Mouse (Mus musculus): Measurements from ENCODE around the gene Gm1043.
A peak's percentile ranks its signal among the peaks of the same experiment; 100 is the strongest.

Gene Gm1043

GRCm38 (mm10) chr5:37109280-37109849 lies 24.2 kb downstream of the Gm1043 start:
- DNase-seq (ENCODE audit: low read depth, low spot score), result no peak

DNA sequence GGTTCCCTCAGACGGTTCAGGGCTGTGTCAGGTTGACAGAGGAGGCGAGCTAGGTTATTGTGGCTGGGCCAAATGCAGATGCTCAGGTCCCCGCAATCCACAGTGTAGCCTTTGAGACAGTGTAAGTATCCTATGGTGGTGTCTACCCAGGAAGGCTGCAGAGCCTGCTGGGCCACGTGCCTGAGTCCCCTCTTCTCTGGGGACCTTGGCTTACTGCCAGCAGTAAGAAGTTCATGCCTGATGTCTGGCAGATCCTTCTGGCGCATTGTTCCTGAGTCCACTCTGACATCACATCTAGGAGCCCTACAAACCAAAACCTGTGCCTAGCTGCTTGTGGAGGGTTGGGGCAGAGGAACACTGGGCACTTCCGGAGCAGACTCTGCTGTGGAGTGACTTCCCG lies 27.2 kb downstream of the Gm1043 start:
- DNase-seq (ENCODE audit: low read depth, low spot score), result no peak

DNA sequence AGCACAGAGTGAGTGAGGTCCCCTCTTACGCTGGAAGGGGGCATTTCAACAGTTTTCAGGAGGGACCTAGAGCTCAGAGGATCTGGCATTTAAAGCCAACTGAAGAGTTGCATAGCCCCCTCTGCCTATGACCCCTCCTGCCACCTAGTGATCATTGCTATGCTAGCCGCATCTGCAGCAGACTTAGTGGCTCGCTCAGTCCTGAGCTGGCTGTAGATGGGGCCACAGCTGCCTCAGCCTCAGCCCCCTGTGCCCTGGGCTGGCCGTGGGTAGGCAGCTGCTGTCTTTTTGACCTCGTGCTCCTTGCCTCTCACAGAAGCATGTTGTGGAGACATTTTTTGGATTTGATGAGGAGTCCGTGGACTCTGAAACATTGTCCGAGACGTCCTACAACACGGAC lies 32.0 kb downstream of the Gm1043 start:
- no peak for DNase-seq (ENCODE audit: low read depth, low spot score)

- no peak for DNase-seq (ENCODE audit: low read depth, low spot score)
Observed at GRCm38 (mm10) chr5:37118242-37118641, 33.1 kb downstream of the Gm1043 start.

DNA sequence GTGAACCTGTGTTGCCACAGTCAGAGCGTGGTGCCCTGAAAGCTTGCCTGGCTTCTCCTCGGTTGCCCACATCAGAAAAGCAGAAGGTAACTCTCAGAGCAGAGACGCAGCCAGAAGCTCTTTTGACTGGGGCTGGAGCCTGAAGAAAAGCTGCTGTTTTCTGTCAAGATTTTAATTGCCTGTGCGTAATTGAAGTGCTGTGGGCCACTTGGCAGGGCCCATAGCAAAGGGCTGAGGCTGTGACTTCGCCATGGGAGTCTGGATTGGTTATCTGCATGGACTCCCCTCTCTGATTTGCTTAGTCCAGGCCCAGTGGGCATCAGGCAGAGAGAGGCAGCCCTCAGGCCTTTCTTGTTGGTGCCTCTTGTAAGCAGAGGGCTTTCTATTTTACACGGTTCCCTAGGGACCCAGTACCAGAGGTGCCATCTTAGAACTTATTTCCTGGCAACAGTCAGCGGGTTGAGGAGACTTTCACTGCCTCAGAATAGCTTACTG lies 36.1 kb downstream of the Gm1043 start:
- no peak for DNase-seq (ENCODE audit: low read depth, low spot score)

GRCm38 (mm10) chr5:37131841-37132240 lies 46.7 kb downstream of the Gm1043 start:
- no peak for DNase-seq (ENCODE audit: low read depth, low spot score)

DNA sequence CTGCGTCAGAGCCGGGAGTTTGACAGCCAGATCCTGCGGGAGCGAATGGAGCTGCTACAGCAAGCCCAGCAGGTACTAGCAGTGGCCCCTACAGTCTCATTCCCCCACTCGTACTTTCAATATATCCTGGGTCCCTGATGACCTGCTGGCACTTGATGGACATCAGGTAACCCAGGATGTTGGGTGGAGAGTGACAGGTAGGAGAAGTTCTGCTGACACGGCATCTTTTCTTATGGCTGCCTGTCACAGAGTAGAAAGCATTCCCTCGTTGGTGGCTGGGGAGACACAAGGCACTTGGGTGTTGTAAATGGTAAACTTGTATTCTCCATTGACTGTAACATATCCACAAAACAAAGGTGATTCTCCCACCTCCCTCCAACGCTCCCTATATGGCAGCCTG lies 56.6 kb downstream of the Gm1043 start:
- DNase-seq (ENCODE audit: low read depth, low spot score), result no peak

GRCm38 (mm10) chr5:37147536-37147935 lies 62.4 kb downstream of the Gm1043 start:
- no peak for DNase-seq (ENCODE audit: low read depth, low spot score)

GRCm38 (mm10) chr5:37150650-37151049 lies 65.5 kb downstream of the Gm1043 start:
- DNase-seq (ENCODE audit: low read depth, low spot score), result no peak

DNA sequence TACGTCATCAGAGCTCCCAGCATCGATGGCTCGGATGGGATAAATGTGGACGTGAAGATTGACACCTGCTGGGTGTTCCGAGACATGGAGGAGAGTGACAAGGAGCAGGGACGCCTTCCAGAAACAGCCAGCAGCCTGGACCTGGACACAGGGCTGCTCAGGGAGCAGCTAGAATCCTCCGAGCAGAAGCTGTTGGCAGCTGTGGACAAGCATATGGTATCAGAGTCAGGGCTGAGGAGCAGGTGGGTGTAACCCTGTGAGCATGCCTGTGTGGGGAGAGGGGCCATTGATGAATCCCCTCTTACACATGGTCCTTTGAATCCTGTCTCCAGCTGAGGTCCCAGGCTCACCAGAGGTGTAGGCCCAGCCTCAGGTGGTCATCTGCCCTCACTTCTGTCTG lies 69.3 kb downstream of the Gm1043 start:
- DNase-seq (ENCODE audit: low read depth, low spot score), result no peak

DNA sequence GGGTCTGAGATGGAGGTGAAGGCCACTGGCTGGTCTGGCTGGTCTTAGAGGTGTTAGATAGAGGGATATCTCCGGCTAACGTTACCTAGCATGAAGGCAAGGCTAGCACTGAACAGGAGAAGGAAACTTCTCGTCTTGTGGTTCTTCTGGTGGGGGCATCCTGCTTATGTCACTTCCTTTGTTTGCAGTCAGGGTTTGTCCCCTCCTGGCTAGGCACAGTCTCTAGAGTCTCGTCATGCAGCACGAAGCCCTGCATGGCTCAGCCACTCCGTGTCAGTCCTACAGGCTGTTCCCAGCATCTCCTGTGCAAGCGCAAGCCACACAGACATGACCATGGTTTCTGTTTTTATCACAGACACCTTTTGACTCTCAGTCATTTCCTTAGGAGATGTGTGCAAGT lies 73.2 kb downstream of the Gm1043 start:
- DNase-seq (ENCODE audit: low read depth, low spot score), result no peak

DNA sequence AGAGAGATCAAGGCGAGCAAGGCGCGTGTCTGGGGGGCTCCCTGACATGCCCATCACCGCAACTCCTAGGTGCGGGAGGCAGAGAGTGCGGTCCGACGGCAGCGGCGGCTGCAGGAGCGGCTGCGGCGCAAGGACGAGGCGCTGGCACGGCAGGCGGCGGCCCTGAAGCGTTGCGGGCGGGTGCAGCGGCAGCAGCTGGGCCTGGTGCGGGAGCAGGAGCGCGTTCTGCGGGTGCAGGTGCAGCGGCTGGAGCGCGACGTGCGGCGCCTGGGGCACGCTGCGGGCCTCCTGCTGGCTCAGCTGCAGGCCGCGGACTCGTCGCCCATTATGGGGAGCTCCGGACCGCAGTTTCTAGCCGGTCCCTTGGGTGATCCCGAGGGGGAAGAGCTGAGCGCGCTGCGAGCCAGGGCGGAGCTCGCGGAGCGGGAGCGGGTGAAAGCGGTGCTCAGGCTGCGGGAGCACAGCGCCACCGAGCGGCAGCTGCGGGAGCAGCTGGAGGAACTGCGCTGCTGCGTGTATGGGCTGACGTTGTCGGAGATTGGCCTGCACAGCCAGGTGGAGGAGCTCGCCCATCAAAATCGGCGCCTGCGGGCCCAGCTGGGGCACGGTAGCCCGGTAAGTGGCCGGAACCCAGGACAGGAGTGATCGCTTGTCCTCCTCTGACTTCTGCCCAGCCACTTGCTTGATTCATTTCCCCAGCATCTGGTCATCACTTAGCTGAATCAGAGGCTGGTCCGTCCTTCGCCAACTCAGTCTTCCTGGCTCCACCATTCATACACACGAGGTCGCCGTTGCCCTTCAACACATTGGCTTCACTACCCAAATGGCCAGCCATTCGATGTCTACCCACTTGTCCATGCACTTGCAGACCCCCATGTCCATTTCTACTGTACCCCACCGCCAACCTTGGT lies 78.0 kb downstream of the Gm1043 start:
- DNase-seq (ENCODE audit: low read depth, low spot score), result peak; percentile 65

- no peak for DNase-seq (ENCODE audit: low read depth, low spot score)
Observed at GRCm38 (mm10) chr5:37176466-37176865, 91.3 kb downstream of the Gm1043 start.

- no peak for DNase-seq (ENCODE audit: low read depth, low spot score)
Observed at GRCm38 (mm10) chr5:37177061-37177460, 91.9 kb downstream of the Gm1043 start.

GRCm38 (mm10) chr5:37178811-37179210 lies 93.6 kb downstream of the Gm1043 start:
- DNase-seq (ENCODE audit: low read depth, low spot score), result no peak

GRCm38 (mm10) chr5:37179872-37180271 lies 94.7 kb downstream of the Gm1043 start:
- DNase-seq (ENCODE audit: low read depth, low spot score), result no peak

- no peak for DNase-seq (ENCODE audit: low read depth, low spot score)
Observed at GRCm38 (mm10) chr5:37180624-37181023, 95.5 kb downstream of the Gm1043 start.

DNA sequence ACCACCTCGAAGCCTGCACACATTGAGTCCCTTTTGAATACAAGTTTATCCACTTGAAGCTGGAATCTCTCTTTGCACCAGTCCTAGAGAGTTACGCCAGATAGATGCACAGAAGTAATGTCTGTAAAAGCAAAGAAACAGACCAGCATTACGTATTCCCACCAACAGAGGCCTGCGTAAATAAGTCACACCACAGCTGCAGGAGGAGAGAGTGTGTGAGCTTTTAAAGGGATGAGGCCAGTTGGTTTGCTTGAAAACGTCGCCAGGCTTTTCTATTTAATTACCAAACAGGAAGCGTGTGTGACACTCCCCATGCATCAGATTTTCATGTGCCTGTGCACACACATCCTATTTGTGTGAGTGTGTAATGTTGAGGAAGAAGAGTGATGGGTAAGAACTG lies 99.4 kb downstream of the Gm1043 start:
- DNase-seq (ENCODE audit: low read depth, low spot score), result no peak

DNA sequence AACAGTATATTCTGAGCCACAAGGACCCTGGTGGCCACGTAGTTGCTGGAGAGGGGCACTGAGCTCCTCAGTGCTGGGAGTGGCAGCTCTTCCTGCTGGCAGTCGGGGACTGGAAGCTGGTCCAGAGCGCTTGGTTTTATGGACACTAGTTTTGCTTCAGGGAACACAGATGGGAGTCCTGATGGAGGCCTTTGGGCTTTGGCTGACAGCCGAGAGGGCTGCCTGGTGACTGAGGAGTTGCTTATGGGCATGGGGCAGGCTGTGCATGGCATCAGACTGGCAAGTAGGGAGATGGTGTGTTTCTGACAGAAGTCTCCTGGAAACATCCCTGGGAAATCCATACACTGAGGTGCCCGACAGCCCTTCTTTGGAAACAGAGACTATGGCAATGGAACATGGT lies 105.2 kb downstream of the Gm1043 start:
- DNase-seq (ENCODE audit: low read depth, low spot score), result no peak

- no peak for DNase-seq (ENCODE audit: low read depth, low spot score)
Observed at GRCm38 (mm10) chr5:37196196-37196595, 111.0 kb downstream of the Gm1043 start.

- no peak for DNase-seq (ENCODE audit: low read depth, low spot score)
Observed at GRCm38 (mm10) chr5:37196666-37197250, 111.6 kb downstream of the Gm1043 start.

DNA sequence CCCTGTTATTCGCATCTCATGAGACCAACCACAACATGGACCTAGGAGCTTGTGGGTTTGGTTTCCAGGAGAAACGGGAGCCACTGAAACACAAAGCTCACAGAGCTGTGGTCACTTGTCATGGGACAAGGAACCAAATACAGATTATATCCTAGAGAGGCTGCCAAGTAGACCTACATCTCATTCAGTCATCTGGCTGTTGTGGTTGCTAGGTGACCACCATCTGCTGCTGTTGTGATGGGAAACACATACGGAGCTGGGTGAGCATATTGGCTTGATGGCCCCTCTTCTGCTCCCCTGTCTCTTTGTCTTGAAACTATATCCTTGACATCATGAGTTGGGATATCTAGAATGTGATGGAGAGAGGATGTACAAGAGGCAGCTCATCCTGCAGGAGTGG lies 112.3 kb downstream of the Gm1043 start:
- DNase-seq (ENCODE audit: low read depth, low spot score), result no peak

Data from WW6 (cell line).